Mouse (Mus musculus) cerebellum, adult 2 months (tissue): Measurements from ENCODE around the gene Ate1.

Experiments used
- CTCF ChIP-seq: fragments of 200-500 bp; IDR thresholded peaks from 2 replicates; pipeline ENCODE4 v1.5.1; 2011; ENCODE audit warnings: low read depth, mild to moderate bottlenecking, control low read depth, low read length, moderate library complexity, borderline replicate concordance; ENCODE audit not compliant: insufficient read depth
- POLR2A ChIP-seq: fragments of 200-500 bp; IDR thresholded peaks from 2 replicates; pipeline ENCODE4 v1.6.1; 2011; ENCODE audit warnings: low read length, control low read depth, borderline replicate concordance; ENCODE audit not compliant: insufficient read depth

DNA sequence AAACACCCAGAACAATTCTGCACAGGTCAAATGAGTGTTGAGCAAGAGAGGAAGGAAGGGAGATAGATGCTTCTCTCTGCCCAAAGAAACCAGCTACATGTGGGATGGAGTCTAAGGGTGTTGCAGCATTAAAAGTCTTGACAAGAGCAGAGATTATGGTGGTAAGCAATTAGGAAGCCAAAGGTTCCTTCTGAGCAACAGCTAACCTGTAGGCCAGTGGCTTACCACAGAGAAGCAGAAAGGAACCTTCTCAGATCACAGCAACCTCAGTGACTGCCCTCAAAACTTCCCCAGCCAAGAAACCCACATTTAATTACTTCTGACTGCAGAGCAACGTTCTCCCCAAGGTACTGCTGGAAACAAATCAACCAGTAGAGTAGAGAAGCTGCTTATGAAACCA, 18.7 kb downstream of the Ate1 start:
- TF ChIP-seq CTCF (no peak), POLR2A (no peak)
